ENCODE assay signal across 8 mouse cellular contexts in the genomic region with DNA sequence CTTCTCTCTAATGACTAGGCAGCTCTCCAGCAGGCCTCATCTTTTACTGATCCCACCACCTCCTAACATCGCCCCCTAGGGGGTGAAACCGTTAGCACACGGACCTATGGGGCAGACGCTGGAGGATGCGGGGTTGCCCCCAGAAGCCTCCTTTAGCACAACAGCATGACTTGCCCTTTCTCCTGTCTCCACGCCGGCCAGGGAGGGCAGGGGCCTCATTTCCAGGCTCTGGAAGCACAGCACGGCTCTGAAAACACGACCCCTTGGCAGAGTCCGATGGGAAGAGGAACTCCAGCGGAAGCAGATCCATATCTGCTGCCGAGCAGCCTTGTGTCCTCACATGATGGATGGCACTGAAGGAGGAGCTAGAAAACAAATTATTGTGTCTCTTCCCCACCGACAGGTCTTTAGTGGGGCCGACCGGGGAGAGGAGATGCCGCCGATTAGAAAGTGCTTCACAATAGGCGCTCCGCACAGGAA.
DNase-seq lines count a peak whose midpoint lies in the region; ATAC-seq lines count a peak whose summit lies in the region.

No protein-coding gene starts in this region.

- intact Hi-C loops in heart, postnatal 25 days (cut with DNase I), result loop anchor here (1.0 to 10.0 kb wide), 5 partner anchors 40 to 432 kb away; no protein-coding TSS in a partner anchor

- 0 out of 2 replicates have a peak, but pooled peaks cover 9% of the 10 kb centered on the region for H3K4me1 ChIP-seq in midbrain, embryonic 14.5 days (ENCODE audit: control insufficient read depth, insufficient read depth, low read length)

- no peak overlapping the region for H3K4me3 ChIP-seq in midbrain, embryonic 14.5 days (replicated peaks; ENCODE audit: low read depth, low read length)

- WGBS in midbrain, embryonic 14.5 days, result 61% methylated on average over 19 of the region's 19 CpGs

- no peaks in the 10 kb centered on the region for H3K27me3 ChIP-seq in midbrain, embryonic 14.5 days (ENCODE audit: control insufficient read depth, insufficient read depth, low read length)

- no peak for ATAC-seq in midbrain, embryonic 14.5 days (ENCODE audit: low FRiP score, low TSS enrichment)

- no peak overlapping the region for H3K27ac ChIP-seq in midbrain, embryonic 14.5 days (replicated peaks; ENCODE audit: low read depth, low read length)

- no peak overlapping the region for H3K4me2 ChIP-seq in midbrain, embryonic 14.5 days (ENCODE audit: low read length)

- H3K36me3 ChIP-seq in midbrain, embryonic 14.5 days (ENCODE audit: control insufficient read depth, insufficient read depth, low read length), result no peaks in the 10 kb centered on the region

- DNase-seq in cerebellum, postnatal 14 days, result peak; percentile 33 to 58
- DNase-seq in cerebellum, adult 11-12 months, result no peak
- DNase-seq in c-Kit-positive CD71-positive TER-119-negative erythroid progenitor cells, embryonic 14.5 days (ENCODE audit: low read depth), result peak; percentile 7
- peak; percentile 11 for DNase-seq in heart, postnatal 25 days (ENCODE audit: low spot score)
- DNase-seq in kidney, postnatal 25 days, result peak; percentile 69 to 89
- DNase-seq in midbrain, embryonic 14.5 days, result peak; percentile 20
- DNase-seq in layer of hippocampus, adult 9-11 months, result no peak
- DNase-seq in left cerebral cortex, adult 9 months (ENCODE audit: low spot score in 2 of 2), result no peak

- no peak overlapping the region for H3K9ac ChIP-seq in midbrain, embryonic 14.5 days (replicated peaks; ENCODE audit: low read length)

- H3K9me3 ChIP-seq in midbrain, embryonic 14.5 days (ENCODE audit: control insufficient read depth, low read length), result no peaks in the 10 kb centered on the region

Comparison
In these comparisons a context has a peak if more than half of its experiments do, and no peak if none do; other contexts are left out.
1. DNase-seq: peak in cerebellum, postnatal 14 days (2 of 2), c-Kit-positive CD71-positive TER-119-negative erythroid progenitor cells, embryonic 14.5 days (single experiment), heart, postnatal 25 days (single experiment), kidney, postnatal 25 days (2 of 2) and midbrain, embryonic 14.5 days (single experiment); none in cerebellum, adult 11-12 months (single experiment), layer of hippocampus, adult 9-11 months (single experiment) and left cerebral cortex, adult 9 months (0 of 2).